Mouse (Mus musculus): ENCODE measurements at regions not wholly inside any gene's neighbourhood (a gene's known extent, or its start where the extent isn't known, plus 50 kb on each side); places are given as distances from the start of the nearest gene placed in this dataset.

DNA sequence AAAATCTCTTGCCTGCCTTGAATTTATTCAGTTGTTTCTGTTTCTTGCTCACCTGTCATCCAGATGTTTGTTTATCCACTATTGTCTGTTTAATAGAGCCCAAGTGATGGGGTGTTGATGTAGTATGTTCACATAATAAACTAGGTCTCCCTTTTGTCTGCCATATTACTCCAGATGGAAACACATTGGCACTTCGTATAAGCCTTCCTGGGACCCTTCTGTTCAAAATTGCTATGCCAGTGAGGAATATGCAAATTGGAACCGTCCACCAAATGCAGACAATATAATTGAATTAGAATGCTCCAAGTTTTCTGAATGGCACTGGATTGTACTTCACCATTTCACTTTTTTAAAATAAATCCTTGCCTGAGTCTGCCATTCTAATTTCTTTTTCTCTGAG is 383.5 kb downstream of the Rps29 start:
- TF ChIP-seq EP300 (IDR thresholded peaks at IDR 0.05; ENCODE audit: low read depth) (no peak), CTCF (IDR thresholded peaks at IDR 0.05; ENCODE audit: low read depth) (no peak)
